Mouse (Mus musculus) induced T-regulatory cell, adult 2 months (primary cell): Measurements from ENCODE around the gene Coro1c.

Source experiments
- DNase-seq: peaks from one replicate; pipeline ENCODE4 v3.0.0-alpha.2; 2012; ENCODE audit warnings: low read depth

Gene Coro1c

DNA sequence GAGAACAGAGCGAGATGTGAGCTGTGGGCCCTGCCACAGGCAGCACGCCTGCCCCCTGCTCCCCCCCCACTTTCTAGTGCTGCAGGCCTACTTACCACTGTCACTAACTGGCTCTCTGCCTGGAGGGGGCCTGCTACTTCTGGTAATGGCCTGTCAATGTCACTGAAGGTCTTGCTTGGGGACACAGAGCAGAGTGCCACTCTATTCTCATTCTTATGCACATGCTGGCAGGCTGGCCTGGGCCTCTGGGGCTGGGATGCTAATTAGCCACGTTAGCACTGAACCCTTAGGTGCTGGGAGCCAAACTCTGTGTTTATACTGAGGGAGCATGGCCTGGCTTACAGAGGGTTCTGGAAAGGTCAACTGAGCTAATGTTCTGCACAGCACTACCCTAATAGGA is 52.9 kb downstream of the Coro1c start:
- no peak for DNase-seq

DNA sequence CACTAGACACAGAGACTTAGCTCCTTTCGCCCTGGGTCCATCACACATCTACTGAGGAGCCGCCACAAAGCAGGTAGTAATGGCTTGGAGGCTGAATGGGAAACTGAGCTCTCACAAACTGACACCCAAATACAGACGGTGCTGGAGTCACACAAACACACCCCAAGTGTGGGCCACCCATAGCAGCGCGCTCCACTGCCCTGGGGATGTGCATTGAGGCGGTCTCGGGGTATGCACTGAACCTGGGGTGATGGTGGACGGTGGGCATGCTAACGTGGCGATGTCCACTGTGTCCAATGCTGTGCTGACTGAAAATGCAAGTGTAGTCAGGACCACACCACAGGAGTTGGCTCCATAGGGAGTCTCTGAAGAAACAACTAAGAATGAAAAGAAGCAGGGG is 53.4 kb downstream of the Coro1c start:
- no peak for DNase-seq

DNA sequence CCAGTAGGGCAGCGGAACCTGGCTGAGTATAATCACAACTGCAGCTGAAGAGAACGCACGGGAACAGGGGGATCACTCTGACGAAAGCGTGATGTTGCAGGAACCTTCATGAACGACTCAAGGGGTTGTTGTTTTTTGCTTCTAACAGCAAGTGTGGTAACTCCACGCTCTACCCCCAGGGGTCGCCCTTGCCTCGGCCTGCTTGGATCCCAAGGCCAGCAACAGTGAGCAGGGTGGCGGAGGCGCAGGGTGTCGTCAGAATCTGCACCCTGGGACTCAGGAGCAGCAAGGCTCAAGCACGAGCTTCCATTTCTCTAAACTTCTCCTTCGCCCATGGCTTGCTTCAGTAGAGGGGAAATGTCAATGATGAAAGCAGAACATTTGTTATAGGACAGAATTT is 54.1 kb downstream of the Coro1c start:
- DNase-seq: peak; percentile 88

DNA sequence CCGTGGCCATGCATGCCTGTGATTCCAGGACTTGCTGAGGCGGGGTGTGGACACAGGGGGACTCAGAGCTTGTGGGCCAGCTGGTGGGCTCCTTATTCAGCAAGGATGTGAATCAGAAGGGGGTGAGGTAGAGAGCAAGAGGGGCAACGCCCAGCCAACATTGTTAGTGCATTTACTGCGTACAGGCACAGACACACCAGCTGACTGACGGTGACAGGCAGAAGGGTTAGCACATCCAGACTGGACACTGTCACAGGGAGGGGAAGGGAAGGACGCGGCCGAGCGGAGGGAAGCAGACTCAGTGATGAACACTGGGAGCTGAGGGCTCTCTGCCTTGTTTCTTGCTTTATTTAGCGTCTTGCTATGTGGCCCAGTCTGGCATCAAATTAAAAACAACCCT is 55.0 kb downstream of the Coro1c start:
- DNase-seq: no peak

DNA sequence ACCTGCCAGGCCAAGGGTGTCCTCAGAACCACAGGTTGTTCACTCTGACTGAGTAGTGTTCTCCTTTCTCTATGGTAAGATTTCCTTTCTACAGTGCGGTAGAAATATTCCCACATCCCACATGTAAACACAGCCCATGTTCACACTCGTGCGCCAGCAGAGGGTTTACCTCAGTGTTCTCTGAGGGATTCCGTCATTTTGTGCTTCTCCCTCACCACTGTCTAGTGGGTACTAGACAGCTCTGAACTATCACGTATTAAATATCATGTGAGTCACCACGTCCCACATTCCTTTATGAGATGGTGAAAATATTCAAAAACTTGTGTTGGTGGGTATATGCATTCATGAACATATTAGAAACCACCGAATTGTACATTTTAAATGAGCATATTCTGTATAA is 56.1 kb downstream of the Coro1c start:
- DNase-seq: no peak

DNA sequence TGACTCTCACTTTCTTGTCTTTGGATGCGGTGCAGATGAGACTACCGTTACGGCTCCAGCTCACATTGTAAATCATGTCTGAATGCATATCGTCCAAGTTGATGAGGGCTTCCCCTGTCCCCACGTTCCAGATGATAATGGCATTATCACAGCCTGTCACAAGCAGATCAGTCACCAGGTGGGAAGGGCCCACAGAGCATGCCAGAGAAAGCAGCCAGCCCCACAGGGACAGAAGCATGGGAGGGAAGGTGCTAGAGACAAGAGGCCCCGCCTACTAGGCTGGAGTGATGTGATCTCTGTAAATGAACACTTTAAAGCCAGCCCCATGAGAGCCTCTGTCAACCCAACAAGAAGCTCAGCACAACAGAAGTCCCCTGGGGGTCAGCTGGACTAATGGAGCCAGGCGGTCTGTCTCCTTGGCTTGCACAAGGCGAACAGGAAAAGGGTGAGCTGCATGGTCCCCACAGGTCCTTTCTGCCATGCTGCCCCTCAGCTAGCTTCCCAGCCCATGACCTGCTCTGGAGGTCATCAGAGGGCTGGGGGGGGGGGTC is 57.8 kb downstream of the Coro1c start:
- DNase-seq: no peak

DNA sequence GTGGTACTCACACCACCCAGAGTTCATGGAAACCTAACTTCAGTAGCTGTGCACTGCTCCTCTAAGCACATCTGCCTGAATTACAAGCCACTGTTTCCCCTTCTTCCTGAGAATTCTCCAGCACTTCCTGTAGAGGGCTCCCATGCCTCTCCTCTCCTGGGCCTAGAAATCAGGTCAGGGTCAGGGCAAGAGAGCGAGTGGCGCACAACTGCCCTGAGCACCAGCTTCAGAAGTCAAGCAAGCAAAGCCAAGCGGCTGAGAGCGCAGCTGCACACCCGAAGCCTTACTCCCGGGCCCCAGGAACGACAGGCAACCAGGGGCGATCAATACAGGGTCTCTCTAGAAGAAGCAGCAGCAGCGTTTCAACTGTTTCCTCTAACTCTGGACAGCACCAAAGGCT is 60.9 kb downstream of the Coro1c start:
- DNase-seq: no peak

DNA sequence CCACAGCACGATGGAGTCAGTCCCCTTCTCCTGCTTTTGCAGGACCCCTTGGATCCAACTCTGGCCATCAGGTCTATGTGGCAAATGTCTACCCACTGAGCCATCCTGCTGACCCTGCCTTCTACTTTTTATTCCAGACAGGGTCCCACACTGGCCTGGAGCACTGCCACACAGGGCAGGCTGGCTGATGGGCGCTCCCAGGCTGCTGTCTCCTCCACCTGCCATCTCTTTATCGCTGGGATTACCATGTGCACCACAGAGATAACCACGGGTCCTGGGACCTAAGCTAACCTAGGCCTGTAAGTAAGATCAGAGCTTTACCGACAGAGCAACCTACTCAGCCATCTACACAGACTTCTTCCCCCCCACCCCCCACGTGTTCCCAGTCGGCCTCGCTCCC is 61.9 kb downstream of the Coro1c start:
- DNase-seq: no peak

DNA sequence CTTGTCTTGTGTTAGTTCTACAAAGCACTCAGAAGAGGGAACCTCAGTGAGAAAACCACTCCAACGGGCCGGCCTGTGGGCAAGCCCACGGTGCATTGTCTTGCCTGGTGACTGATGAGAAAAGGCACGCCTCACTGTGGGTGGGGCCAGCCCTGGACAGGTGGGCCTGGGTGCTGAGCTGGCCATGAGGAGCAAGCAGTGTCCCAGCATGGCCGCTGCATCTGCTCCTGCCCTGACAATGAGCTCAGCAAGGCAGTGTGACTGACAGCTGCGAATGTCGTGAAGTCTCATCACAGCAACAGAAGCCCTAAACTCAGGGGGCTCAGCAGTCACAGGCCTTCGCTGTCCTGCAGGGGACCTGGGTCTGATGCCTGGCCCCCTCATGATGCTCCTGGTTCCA is 62.9 kb downstream of the Coro1c start:
- DNase-seq: no peak

DNA sequence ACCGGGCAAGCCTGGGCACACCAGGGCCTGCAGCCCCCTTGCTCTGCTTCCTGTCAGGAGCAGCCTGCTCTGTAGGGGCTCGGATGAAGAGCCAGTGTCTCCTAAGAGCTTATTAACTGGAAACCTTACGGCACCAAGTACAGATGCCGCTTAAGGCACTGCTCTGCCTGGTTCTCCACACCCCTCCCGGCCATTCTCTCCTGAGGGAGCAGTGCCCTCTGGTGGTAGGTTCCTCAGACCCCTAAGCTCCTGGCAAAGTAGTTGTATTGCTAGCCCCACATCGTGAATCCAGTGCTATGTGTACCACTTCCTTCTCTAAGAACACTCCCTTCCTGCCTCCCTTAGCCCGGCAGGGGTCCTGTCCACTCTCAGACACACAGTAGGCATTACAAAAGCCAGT is 63.8 kb downstream of the Coro1c start:
- DNase-seq: peak; percentile 94

DNA sequence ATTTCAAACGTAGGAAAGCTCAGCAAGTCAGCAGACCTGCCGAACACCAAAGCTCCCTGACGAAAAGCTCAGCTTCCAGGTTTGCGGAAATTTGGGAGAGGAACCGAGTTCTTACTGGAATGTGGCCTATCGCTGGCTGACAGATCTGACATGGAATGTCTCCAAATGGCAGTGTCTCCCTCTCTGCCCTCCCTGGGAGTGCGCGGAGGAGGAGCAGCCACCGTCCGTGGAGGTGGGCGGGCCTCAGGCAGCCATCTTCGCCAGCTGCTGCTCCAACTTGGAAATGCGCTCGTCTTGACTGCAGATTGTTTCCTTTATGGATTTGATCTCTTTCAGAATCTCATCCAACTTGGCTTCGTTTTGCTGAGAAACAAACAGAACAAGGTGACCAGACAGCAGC is 64.5 kb downstream of the Coro1c start:
- no peak for DNase-seq

DNA sequence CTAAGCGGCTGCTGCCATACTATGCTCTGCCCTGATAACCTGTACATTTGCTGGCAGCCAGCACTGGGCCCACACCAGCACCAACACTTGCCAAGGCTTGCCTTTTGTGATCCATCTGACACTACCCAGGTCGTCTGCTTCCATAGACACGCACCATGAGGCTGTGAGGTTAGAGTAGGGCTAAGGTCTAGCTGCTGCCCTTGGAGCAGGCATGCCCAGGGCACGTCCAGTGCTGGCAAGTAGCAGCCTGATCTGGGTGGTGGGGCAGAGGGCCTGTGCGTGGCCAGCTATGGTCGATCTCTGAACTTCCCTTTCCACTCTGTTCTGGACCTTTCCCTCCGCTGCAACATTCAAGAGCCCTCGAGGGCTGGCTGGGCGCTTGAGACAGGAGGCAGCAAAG is 65.7 kb downstream of the Coro1c start:
- no peak for DNase-seq

DNA sequence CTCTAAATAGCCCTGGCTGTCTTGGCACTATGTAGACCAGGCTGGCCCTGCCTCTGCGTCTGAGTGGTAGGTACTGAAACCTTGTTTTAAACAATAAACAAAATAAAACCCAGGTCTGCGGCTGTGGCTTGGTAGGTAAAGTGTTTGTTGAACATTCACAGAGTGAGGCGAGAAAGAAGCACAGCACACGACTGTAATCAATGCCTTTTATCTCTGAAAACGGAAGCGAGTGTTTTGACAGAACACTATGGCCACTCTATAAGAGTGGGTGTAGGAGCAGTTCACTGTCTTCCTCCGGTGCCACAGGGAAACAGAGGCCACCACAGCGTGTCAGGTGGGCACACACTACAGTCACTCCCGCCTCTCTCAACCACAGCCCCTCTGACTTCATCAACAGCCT is 66.3 kb downstream of the Coro1c start:
- peak; percentile 71 for DNase-seq

DNA sequence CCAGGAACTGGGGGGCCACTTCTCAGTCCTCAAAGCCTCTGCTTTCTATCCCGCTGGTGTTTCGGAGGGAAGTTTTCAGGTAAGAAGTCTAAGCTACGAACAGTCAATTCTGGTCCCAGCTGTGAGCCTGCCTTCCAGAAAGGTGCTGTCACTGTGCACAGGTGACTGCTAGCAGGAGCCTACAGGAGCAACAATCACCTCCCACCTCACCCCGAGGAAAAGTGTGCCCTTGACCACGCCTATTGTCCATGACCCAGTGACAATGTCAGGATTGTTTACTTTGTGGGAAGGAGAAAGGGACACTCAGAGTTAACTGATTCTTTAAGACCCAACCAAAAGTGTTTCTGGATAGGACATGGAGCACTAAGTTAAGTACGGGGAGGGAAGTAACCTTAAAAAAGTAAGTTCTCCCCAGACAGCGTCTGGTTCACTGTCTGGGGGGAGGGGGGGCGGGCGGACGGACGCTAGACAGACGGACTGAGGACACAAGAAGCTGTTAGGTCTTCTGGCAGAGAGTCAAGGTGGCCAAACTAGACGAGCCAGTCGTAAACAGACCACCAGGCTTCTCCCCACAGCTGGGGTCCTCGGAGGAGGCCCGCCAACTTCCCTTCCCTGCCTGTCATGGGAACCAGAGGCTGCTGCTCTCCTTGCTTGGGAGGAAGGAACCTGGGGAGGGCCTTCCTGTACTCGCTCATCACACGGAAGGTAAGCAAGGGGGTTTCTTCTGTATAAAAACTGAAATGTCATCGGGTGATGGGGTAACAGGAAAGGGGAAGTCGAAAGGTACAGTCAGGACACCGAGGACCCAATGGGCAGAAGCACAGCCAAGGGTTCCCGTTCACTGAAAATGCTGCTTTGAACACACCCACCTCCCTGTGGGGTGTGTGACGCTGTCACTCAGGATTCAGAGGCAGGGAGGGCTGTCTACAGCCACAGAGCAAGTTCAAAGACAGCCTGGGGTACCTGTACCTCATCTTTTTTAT is 67.0 kb downstream of the Coro1c start:
- peak; percentile 69 for DNase-seq

DNA sequence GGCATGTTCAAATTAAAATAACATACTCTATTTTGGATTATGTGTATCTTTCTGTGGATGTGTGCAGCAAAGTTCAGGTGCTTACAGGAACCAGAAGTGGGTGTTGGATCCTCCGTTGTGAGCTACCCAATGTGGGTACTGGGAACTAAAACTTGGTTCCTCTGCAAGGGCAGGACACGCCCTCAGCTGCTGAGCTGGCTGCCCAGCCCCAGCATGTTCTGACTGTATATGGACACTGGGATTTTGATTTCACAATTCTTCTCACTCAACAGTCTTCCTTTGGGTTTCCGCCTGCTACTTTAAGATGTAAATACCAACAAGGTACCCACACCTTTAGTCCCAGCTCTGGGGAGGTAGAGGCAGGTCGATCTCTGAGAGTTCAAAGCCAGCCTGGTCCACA is 68.1 kb downstream of the Coro1c start:
- DNase-seq: no peak

DNA sequence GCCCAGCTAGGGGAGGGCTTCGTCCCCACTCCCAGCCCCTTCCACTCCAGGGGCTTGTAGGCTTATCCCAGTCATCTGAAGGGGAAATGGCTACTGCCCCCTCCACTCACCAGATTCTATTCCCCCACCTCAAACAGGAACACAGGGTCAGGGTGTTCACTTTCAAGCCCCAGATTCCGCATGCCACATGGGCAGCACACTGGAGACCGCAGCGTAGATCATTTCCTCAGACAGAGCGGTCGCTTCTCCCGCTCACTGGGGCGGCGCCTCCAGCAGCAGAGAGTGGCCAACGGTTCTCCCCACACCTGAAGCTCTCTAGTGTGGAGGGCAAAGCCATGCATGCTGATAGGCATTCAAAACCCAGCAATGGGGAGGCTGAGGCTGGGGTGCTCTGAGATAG is 71.6 kb downstream of the Coro1c start:
- peak; percentile 56 for DNase-seq

DNA sequence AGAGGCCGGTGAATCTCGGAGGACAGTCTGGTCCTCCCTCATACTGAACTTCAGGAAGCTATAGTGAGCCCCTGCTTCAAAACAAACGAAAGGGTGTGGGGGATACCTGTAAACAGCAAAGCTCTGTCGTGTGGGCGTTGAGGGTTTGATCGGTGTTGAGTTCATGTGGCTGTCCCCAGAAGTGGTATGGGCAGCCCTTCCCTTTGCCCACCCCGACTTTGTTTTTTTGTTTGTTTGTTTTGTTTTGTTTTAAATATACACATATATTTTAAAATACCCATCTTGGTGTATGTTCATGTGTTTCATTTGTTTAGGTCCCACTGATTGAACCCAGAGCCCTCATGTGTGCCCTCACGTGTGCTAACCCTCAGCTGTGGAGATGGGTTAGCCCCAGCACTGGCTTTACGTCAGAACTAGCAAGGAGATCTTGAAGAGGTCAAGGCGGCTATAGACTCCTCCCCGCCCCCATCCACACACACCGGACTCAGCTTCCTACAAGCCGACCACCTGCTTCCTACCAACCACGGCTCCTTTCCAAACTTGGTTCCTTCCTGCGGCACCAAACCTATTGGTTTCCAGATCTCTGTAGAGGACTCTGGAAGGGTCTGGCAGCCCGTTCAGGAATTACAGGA is 75.1 kb downstream of the Coro1c start:
- DNase-seq: peak; percentile 70

DNA sequence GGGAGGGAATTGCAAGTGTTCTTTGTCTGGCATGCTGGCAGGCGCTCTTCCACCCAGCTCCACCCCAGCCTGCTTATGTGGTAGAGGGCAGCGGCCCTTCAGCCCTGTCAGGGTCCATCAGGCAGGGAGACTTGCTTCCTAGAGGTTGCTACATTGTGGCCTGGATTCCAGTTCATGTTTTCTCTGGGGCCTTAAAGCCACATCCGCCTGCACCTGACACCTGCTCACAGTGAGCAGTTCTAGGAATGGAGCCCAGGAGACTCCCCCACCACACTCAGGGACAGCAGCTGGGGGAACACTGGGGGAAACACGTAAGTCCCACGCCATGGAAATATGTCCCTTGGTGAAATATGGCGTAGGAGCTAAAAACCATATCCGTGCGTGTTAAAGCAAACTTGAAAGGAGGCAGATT is 76.1 kb downstream of the Coro1c start, which contains the start of gene Selplg:
Gene Selplg, minus strand, starts transcription at position 155 of the 412 bp plus-strand sequence.
- DNase-seq: peak; percentile 92

DNA sequence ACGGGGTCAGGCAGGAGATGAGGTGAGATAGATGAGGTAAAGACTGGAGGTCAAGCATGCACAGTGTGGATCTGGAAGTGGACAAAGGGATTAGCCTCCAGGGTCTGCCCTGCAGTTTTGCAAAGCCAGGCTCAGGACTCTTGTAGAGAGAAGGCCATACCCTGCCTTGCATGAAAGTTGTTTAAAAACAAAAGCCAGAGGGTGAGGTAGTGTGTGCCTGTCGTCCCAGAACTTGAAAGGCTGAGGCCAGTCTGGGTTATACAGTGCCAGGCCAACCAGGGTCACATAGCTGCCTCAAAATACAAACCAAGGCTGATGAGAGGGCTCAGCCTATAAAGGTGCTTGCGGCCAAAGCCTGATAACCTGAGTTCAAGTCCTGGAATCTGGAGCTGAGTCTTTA is 76.8 kb downstream of the Coro1c start:
- DNase-seq: peak; percentile 67

DNA sequence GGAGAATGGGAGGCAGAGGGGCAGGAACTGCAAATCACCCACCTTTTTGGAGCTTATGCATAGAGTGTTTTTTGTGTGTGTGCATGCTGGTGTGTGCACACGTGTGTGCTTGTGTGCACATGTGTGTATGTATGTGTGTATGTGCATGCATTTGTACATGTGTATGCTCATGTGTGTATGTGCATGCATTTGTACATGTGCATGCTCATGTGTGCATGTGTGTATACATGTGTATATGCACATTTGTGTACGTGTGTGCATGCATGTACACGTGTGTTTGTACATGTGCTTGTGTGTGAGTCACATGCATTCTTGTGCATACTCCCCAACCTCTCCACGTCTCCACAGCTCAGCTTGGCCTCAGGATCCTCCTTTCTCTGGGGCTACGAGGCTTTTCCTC is 77.8 kb downstream of the Coro1c start:
- no peak for DNase-seq

DNA sequence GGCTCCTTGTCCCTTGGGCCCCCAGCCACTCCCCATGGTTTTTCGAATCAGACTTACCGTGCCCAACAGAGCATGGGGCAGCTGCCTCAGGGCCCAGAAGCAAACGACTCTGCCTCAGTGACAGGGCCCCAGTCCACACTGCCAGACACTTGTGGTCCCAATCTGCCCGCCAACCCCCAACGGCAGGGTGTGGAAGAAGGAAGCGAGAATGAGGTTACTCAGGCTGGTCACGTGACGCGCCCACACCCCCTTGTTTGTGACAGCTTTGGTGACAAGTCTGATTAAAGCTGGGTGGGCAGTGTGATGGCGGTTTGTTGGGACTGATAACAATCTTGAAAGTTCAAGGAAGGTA is 78.3 kb downstream of the Coro1c start:
- peak; percentile 96 for DNase-seq

DNA sequence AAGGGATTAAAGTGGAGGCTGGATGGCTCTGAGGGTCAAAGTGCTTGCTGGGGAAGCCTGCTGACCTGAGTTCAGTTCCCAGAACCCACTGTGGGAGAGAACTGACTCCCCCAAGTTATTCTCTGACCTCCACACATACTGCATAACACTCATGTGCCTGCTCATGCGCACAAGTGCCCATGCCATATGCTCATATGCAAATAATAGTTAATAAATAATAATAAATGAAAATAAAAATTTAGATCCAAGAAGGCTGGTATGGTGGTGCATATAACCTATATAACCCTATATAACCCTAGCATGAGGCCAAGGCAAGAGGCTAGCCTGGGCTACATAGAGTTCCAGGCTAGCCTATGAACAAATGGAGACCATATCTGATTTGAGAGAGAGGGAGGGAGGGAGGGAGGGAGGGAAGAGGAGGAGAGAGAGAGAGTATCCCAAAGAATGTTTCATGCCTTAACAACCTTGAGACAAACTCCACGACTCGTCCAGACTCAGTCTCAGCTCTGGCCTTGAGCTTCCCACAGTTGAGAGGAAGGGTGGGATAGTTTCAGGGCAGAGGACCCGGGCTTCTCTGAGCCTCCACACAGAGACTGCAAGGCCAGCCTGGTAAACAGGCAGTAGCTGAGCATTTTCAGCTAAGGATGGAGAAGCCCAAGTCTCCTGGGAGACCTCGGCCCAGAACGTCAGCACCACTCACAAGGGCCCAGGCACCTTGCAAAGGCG is 78.8 kb downstream of the Coro1c start:
- peak; percentile 67 for DNase-seq

DNA sequence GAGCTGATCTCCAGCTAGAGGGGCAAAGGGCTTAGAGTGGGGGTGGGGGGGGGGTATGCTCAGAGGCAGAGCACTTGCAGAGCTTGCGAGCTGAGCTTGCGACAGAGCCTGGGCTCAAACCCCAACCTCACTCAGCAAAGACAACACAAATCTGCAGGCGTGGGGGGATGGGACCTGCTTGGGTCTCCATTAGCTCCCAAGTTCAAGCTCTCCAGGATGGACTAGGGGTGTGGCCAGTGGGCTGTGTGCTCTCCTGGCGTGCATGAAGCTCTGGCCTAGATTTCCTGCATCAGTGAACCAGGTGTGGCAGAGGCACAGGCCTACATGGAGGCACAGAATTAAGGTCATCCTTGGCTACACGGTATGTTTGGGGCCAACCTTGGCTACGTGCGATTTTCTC is 80.1 kb downstream of the Coro1c start:
- peak; percentile 84 for DNase-seq
